Mouse (Mus musculus) cortical plate, adult 2 months (tissue): ENCODE data around the gene Zfp551. TPM values are rescaled to one million over a fixed set of nuclear protein-coding genes. Genes with fewer than 3 reads are reported as not detected.

ENCODE experiments used
- H3K27ac ChIP-seq: fragments of 200-500 bp; 2 replicates; pipeline ENCODE4 v1.5.1; 2012; ENCODE audit warnings: low read length, control low read depth, inconsistent platforms; ENCODE audit not compliant: insufficient read depth
- H3K4me1 ChIP-seq: fragments of 200-500 bp; 2 replicates; pipeline ENCODE4 v1.6.1; 2011; ENCODE audit warnings: low read length; ENCODE audit not compliant: control insufficient read depth, insufficient read depth
- H3K4me3 ChIP-seq: fragments of 200-500 bp; 2 replicates; pipeline ENCODE4 v1.5.1; 2011; ENCODE audit warnings: mild to moderate bottlenecking, low read length, control low read depth; ENCODE audit not compliant: insufficient read depth
- CTCF ChIP-seq: fragments of 200-500 bp; IDR thresholded peaks from 2 replicates; pipeline ENCODE4 v1.5.1; 2011; ENCODE audit warnings: mild to moderate bottlenecking, control low read depth, low read length; ENCODE audit not compliant: insufficient read depth; ENCODE audit errors: extremely low read depth
- POLR2A ChIP-seq: fragments of 200-500 bp; IDR thresholded peaks from 2 replicates; pipeline ENCODE4 v1.6.1; 2011; ENCODE audit warnings: mild to moderate bottlenecking, low read length, control low read depth; ENCODE audit not compliant: insufficient read depth; ENCODE audit errors: extremely low read depth
- polyA plus RNA-seq: library from polyadenylated mRNA; depleted of rRNA; stranded (reverse); fragments of >200 nt; gene quantifications from 2 replicates; pipeline ENCODE4 v1.2.3, GENCODE M21; 2012; rRNA removed

The Zfp551 gene
- 3.0 and 3.2 TPM in 2 replicates for polyA plus RNA-seq

DNA sequence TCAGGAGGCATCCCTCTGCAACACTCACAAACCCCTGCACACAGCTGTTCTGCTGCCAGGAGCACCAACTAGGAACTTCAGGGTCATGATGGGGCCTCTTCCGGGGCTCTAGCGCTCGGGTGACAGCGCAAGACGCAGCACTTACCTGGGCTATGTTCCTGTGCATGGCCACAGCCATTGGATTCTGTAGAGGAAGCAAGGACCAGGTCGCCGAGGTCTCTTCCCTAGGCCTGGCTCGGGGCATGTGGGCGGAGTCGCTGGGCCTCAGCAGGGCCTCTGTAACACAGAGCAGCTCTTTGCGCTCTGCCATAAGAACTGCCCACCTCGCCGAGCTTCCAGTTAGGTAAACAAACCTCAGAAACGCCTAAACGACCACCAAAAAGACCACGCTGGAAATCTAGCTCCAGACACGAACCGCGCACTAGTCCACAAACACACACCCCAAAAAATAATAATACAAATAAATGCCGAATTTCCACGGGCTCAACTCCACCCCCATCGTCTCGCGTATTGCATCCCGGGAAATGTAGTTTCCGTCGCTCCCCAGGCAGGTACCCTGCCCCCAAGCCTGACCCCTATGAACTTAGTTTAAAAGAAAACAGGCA lies at the start of gene Zfp551:
Gene Zfp551, minus strand, starts transcription at position 507 of the 605 bp plus-strand sequence.
- TF ChIP-seq POLR2A, result no peak
- no peak for TF ChIP-seq CTCF
- no peaks in the 10 kb centered on the region; the same call in 1 of the 2 replicates for H3K4me1 ChIP-seq
- H3K4me3 ChIP-seq, result peak within 1 kb of the TSS; percentile 90
- H3K27ac ChIP-seq, result peak within 1 kb of the TSS; percentile 39

DNA sequence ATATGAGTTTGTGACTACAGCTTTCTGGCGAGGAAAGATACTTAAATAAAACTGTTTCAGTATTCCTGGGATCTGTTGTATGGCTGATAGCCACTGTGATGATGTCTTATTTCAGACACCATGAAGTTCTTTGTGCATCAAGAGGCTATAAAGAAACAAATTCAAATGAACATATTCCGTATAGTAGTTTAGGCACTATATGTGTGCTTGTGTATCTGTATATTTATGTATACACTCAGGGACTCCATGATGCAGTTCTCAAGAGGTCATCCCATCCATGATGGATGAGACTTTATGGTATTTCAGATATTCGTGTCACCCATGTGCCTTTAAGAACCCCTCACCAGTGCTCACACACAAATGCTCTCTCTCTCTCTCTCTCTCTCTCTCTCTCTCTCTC lies 304 bp upstream of the Zfp551 start:
- no peak for TF ChIP-seq POLR2A
- TF ChIP-seq CTCF, result no peak
- no peaks in the 10 kb centered on the region; the same call in 1 of the 2 replicates for H3K4me1 ChIP-seq
- H3K27ac ChIP-seq, result no peak overlapping the region
- peak overlapping the region; percentile 90 for H3K4me3 ChIP-seq

DNA sequence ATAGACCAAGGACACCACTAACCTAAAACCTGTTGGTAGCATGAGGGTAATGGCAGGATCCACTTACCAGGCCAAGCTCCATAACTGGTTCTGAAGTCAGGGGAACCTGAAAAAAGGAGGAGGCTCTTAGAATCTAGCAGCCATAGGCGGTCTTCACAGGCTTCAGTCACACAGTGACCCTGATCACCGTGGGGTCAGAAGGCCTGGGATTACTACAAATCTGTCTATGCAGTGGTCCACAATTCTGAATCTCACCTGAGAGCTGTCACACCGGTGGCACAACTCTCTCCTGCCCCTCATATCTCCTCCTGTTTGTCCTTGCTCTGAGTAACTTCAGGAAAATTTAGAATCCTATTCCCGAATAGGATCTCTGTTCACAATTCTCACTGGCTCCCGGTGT lies 810 bp downstream of the Zfp551 start:
- no peak for TF ChIP-seq CTCF
- no peak for TF ChIP-seq POLR2A
- Histone ChIP-seq H3K27ac (peak overlapping the region; percentile 39; the same call in 1 of the 2 replicates), H3K4me1 (no peaks in the 10 kb centered on the region; the same call in 1 of the 2 replicates), H3K4me3 (peak overlapping the region; percentile 90)

DNA sequence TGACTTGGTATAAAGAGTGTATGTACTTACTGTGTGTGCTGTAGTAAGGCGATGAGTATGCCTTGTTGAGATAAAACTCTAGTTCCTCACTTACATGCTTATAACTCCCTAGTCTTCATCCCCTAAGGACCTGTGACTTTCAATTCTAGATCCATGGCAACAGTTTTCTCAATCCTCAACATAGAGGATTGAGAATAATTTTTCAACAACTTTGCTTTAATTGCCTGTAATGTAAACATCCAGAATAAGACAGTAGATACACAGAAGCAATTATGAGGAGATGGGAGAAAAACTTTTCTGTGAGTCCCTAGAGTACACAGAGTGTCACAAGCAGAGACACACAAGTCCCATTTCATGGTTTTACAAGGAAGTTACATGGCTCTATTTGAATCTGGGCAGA lies 53.4 kb downstream of the Zfp551 start, which contains the start of gene Vmn1r84:
Gene Vmn1r84, minus strand, starts transcription at position 101 of the 400 bp plus-strand sequence.
- no peaks in the 10 kb centered on the region for H3K4me1 ChIP-seq
- H3K4me3 ChIP-seq, result no peak within 1 kb of the TSS
- H3K27ac ChIP-seq, result no peak within 1 kb of the TSS
- no peak for TF ChIP-seq POLR2A
- TF ChIP-seq CTCF, result no peak

Other genes starting within 250 kb of the Zfp551 start
- gene Vmn1r80, start 233.5 kb downstream of the Zfp551 start, polyA plus RNA-seq, result not detected in 2 replicates
- gene Vmn1r81, start 154.5 kb downstream of the Zfp551 start, polyA plus RNA-seq, result not detected in 2 replicates
- gene Vmn1r82, start 122.3 kb downstream of the Zfp551 start, polyA plus RNA-seq, result not detected in 2 replicates
- gene Vmn1r83, start 93.3 kb downstream of the Zfp551 start, polyA plus RNA-seq, result not detected in 2 replicates
- gene Vmn1r84, start 53.5 kb downstream of the Zfp551 start, polyA plus RNA-seq, result not detected in 2 replicates
- 7.0 and 8.0 TPM in 2 replicates for gene Zfp606, start 55.5 kb upstream of the Zfp551 start, polyA plus RNA-seq
- not detected in 2 replicates for gene 2900092C05Rik, start 89.8 kb upstream of the Zfp551 start, polyA plus RNA-seq
- 0.02 TPM in 2 replicates for gene Vmn2r53, start 186.0 kb upstream of the Zfp551 start, polyA plus RNA-seq
- 0.04 and 0.06 TPM in 2 replicates for gene Vmn2r54, start 217.6 kb upstream of the Zfp551 start, polyA plus RNA-seq